Mouse (Mus musculus) forebrain, embryonic 14.5 days (tissue): ENCODE data around the gene Dcaf4. TPM values are rescaled to one million over a fixed set of nuclear protein-coding genes. Genes with fewer than 3 reads are reported as not detected.

Source experiments
- ATAC-seq: fragments of 200-750 bp; cut with Nextera tagmentation; 2 replicates; pipeline ENCODE4 v1.8.0; 2017; ENCODE audit warnings: mild to moderate bottlenecking, moderate library complexity
- DNase-seq: peaks from one replicate; pipeline ENCODE4 v3.0.0-alpha.2; 2015; ENCODE audit warnings: low spot score
- H3K27ac ChIP-seq: fragments of 300-500 bp; sonication (generic); 2 replicates; pipeline ENCODE4 v1.5.1; 2014; ENCODE audit warnings: low read depth, mild to moderate bottlenecking, control low read depth, low read length, moderate library complexity
- H3K27me3 ChIP-seq: fragments of 300-500 bp; sonication (generic); replicated peaks from 2 replicates; pipeline ENCODE4 v1.6.1; 2014; ENCODE audit warnings: low read length, control low read depth, mixed read lengths; ENCODE audit not compliant: control insufficient read depth, insufficient read depth
- H3K36me3 ChIP-seq: fragments of 300-500 bp; sonication (generic); 2 replicates; pipeline ENCODE4 v1.6.1; 2014; ENCODE audit warnings: low read length, control low read depth; ENCODE audit not compliant: control insufficient read depth, insufficient read depth
- H3K4me1 ChIP-seq: fragments of 300-500 bp; sonication (generic); 2 replicates; pipeline ENCODE4 v1.6.1; 2014; ENCODE audit warnings: antibody characterized with exemption, low read length, control low read depth; ENCODE audit not compliant: control insufficient read depth, insufficient read depth
- H3K4me2 ChIP-seq: fragments of 300-500 bp; sonication (generic); 2 replicates; pipeline ENCODE4 v1.6.1; 2014; ENCODE audit warnings: mild to moderate bottlenecking, control low read depth, low read length
- H3K4me3 ChIP-seq: fragments of 300-500 bp; sonication (generic); 2 replicates; pipeline ENCODE4 v1.5.1; 2014; ENCODE audit warnings: low read depth, low read length, control low read depth
- H3K9ac ChIP-seq: fragments of 300-500 bp; sonication (generic); 2 replicates; pipeline ENCODE4 v1.6.1; 2014; ENCODE audit warnings: mild to moderate bottlenecking, low read length, control low read depth, moderate library complexity
- H3K9me3 ChIP-seq: fragments of 300-500 bp; sonication (generic); replicated peaks from 2 replicates; pipeline ENCODE4 v1.6.1; 2016; ENCODE audit warnings: low read length, control low read depth, mixed read lengths; ENCODE audit not compliant: control insufficient read depth
- WGBS: fragments of 180-500 bp; shearing (Covaris S2); extraction: QIAGEN DNeasy Blood & Tissue Kit; methylation state at CpG from one replicate; pipeline ENCODE4 v1.1.7; 2014; 5-methylcytosine and 5-hydroxymethylcytosine counted together
- polyA plus RNA-seq: library from polyadenylated mRNA; unstranded; fragments of >200 nt; fragmentation: Nextera tagmentation; extraction: Ambion mirVana; gene quantifications from 2 replicates; pipeline ENCODE4 v1.2.1, GENCODE M21; 2014

Gene Dcaf4
- polyA plus RNA-seq, 1 experiment from 2014 or later = 41.9 TPM

DNA sequence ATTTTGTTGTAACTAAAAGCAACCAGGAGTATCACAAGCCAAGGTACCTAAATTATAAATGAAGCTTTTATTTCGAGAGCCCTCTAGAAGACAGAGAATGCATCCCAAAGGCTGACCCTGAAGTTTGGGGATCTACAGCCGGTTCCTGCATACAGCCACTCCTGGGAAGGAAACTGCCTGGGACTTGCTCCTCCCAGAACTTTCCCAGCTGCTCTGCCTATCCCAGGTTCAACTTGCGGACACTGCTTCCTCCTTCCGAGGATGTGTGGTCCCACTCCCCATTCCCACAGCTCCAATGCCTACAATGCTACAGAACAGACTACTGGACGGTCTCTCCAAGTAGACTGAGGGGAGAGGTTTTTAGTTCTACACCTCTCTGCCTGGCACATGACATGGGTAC is 52.5 kb downstream of the Dcaf4 start:
- Histone ChIP-seq H3K9me3 (no peaks in the 10 kb centered on the region), H3K27me3 (no peaks in the 10 kb centered on the region), H3K9ac (no peak overlapping the region), H3K36me3 (peaks cover 79% of the 10 kb centered on the region), H3K4me2 (no peak overlapping the region), H3K4me1 (no peaks in the 10 kb centered on the region), H3K27ac (no peak overlapping the region), H3K4me3 (no peak overlapping the region)
- WGBS = 88% methylated on average over 5 of the region's 5 CpGs
- DNase-seq (no peak), ATAC-seq (no peak)

- Histone ChIP-seq H3K27me3 (no peaks in the 10 kb centered on the region), H3K36me3 (peaks cover 58% of the 10 kb centered on the region), H3K9ac (no peak overlapping the region), H3K9me3 (no peaks in the 10 kb centered on the region), H3K4me1 (no peaks in the 10 kb centered on the region), H3K4me3 (no peak overlapping the region), H3K4me2 (no peak overlapping the region), H3K27ac (no peak overlapping the region)
- WGBS = 96% methylated on average over 5 of the region's 5 CpGs
- no peak for DNase-seq
- ATAC-seq = no peak
Observed at GRCm38 (mm10) chr12:83577445-83577844, 57.2 kb downstream of the Dcaf4 start.

GRCm38 (mm10) chr12:83578356-83578755 is 58.1 kb downstream of the Dcaf4 start:
- 90% methylated on average over 2 of the region's 2 CpGs for WGBS
- Histone ChIP-seq H3K36me3 (peaks cover 51% of the 10 kb centered on the region), H3K27me3 (no peaks in the 10 kb centered on the region), H3K27ac (no peak overlapping the region), H3K4me2 (no peak overlapping the region), H3K9me3 (no peaks in the 10 kb centered on the region), H3K4me3 (no peak overlapping the region), H3K9ac (no peak overlapping the region), H3K4me1 (no peaks in the 10 kb centered on the region)
- ATAC-seq = no peak
- DNase-seq = no peak

DNA sequence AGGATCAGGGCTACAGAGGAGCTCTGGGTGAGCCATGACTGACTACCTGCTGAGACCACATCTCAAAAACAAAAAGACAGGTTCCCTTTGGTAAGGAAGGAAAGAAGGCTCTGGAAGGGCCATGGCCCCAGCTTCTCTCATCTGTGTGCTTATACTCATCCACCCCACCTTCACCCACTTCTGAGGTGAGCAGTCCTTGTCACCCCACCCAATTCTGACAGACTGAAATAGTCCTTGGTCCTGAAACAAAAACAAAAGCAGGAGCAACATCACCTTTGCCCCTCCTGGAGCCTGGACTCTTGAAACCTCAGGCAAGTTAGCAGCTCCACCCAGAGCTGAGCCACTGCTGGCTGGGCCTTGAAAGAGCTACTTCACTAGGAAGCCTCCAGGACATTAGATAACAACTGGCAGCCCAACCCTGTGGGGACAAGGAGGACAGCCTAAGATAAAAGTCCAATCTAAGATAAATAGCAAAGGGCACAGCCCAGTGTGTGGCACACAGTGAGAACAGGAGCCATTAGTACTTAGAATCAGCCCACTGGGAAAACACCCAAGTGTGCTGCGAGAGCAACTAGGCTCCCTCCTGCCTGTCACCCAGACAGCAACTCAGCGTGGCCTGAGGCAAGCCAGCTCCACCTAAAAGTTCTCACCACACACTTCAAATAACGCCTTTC is 58.8 kb downstream of the Dcaf4 start:
- WGBS = 38% methylated on average over 3 of the region's 3 CpGs
- H3K36me3 ChIP-seq = peaks cover 55% of the 10 kb centered on the region
- H3K4me2 ChIP-seq = no peak overlapping the region
- no peak for DNase-seq
- no peak for ATAC-seq
- no peaks in the 10 kb centered on the region for H3K27me3 ChIP-seq
- H3K4me1 ChIP-seq = no peaks in the 10 kb centered on the region
- H3K27ac ChIP-seq = no peak overlapping the region
- no peak overlapping the region for H3K4me3 ChIP-seq
- H3K9me3 ChIP-seq = no peaks in the 10 kb centered on the region
- H3K9ac ChIP-seq = no peak overlapping the region

DNA sequence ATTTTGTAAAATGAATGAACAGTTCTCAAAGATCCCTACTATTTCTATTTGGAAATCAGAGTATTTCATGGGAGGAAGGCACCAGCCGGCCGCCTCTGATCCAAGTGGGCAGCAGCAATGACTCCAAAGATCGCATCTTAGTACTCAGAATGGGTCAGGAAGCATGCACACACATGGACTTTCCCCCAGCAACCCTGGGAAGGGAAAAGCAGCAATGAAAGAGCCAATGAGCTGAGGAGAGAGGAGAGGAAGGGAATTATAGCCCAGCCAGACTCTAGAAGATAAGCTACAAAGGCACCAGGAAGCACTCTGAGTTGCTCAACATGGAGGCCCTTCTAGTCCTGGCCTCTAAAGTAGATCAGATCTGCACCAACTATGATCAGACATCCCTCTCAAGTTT is 60.0 kb downstream of the Dcaf4 start:
- no peak for ATAC-seq
- peaks cover 49% of the 10 kb centered on the region for H3K36me3 ChIP-seq
- 95% methylated on average over 3 of the region's 3 CpGs for WGBS

DNA sequence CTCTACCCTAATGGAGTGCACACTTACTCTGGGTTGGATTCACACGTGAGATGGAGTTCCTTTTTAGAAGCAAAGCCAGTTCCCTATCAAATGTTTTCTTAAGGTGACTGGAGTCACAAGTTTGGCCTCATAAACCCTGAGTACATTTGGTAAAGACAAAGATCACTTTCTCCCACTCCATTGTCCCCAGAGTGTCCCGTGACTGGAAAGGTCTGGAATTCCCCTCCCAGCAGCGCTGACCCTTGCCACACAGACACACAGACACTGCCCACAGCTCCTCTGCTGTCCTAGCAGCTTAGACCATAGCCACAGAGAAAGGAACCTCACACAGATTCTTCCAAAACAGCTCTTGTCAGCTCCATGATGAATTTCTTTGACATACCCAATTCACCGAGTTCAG is 61.8 kb downstream of the Dcaf4 start:
- DNase-seq = no peak
- H3K4me3 ChIP-seq = no peak overlapping the region
- no peak overlapping the region for H3K4me2 ChIP-seq
- no peaks in the 10 kb centered on the region for H3K4me1 ChIP-seq
- H3K9ac ChIP-seq = no peak overlapping the region
- no peaks in the 10 kb centered on the region for H3K27me3 ChIP-seq
- peaks cover 43% of the 10 kb centered on the region for H3K36me3 ChIP-seq
- WGBS = 82% methylated on average over 4 of the region's 4 CpGs
- H3K9me3 ChIP-seq = no peaks in the 10 kb centered on the region
- H3K27ac ChIP-seq = no peak overlapping the region
- ATAC-seq = no peak

More for the DNA sequence above, 60.0 kb downstream of the Dcaf4 start:
- H3K27me3 ChIP-seq = no peaks in the 10 kb centered on the region
- H3K4me2 ChIP-seq = no peak overlapping the region
- no peak overlapping the region for H3K4me3 ChIP-seq
- no peaks in the 10 kb centered on the region for H3K4me1 ChIP-seq
- no peak overlapping the region for H3K27ac ChIP-seq
- no peak for DNase-seq
- H3K9ac ChIP-seq = no peak overlapping the region
- H3K9me3 ChIP-seq = no peaks in the 10 kb centered on the region

- Histone ChIP-seq H3K4me3 (no peak overlapping the region), H3K9ac (no peak overlapping the region), H3K4me2 (no peak overlapping the region), H3K4me1 (no peaks in the 10 kb centered on the region), H3K9me3 (no peaks in the 10 kb centered on the region), H3K27ac (no peak overlapping the region), H3K27me3 (no peaks in the 10 kb centered on the region), H3K36me3 (peaks cover 37% of the 10 kb centered on the region)
- no peak for ATAC-seq
- no peak for DNase-seq
- 85% methylated on average over 4 of the region's 4 CpGs for WGBS
Observed at GRCm38 (mm10) chr12:83582747-83583146, 62.5 kb downstream of the Dcaf4 start.

GRCm38 (mm10) chr12:83586628-83587027 is 66.4 kb downstream of the Dcaf4 start:
- ATAC-seq = no peak
- Histone ChIP-seq H3K4me1 (no peaks in the 10 kb centered on the region), H3K9ac (no peak overlapping the region), H3K27ac (no peak overlapping the region), H3K36me3 (peaks cover 68% of the 10 kb centered on the region), H3K4me3 (no peak overlapping the region), H3K27me3 (no peaks in the 10 kb centered on the region), H3K4me2 (no peak overlapping the region), H3K9me3 (no peaks in the 10 kb centered on the region)
- no peak for DNase-seq
- WGBS = 100% methylated on average over 5 of the region's 5 CpGs
